Mouse (Mus musculus) forebrain, embryonic 13.5 days (tissue): ENCODE measurements around the gene Mpdu1. TPM values are rescaled to one million over a fixed set of nuclear protein-coding genes. Genes with fewer than 3 reads are reported as not detected.

ENCODE experiments used
- ATAC-seq: fragments of 200-750 bp; cut with Nextera tagmentation; 2 replicates; pipeline ENCODE4 v1.8.0; 2017
- H3K27ac ChIP-seq: fragments of 300-500 bp; sonication (generic); 2 replicates; pipeline ENCODE4 v1.5.1; 2015; ENCODE audit warnings: inconsistent platforms, mild to moderate bottlenecking, moderate library complexity
- H3K27me3 ChIP-seq: fragments of 300-500 bp; sonication (generic); 2 replicates; pipeline ENCODE4 v1.6.1; 2015; ENCODE audit warnings: mild to moderate bottlenecking, inconsistent platforms
- H3K36me3 ChIP-seq: fragments of 300-500 bp; sonication (generic); 2 replicates; pipeline ENCODE4 v1.6.1; 2015; ENCODE audit warnings: mild to moderate bottlenecking, inconsistent platforms; ENCODE audit not compliant: poor library complexity, severe bottlenecking
- H3K4me1 ChIP-seq: fragments of 300-500 bp; sonication (generic); 2 replicates; pipeline ENCODE4 v1.6.1; 2015; ENCODE audit warnings: inconsistent platforms
- H3K4me2 ChIP-seq: fragments of 300-500 bp; sonication (generic); 2 replicates; pipeline ENCODE4 v1.6.1; 2015; ENCODE audit warnings: inconsistent platforms, mild to moderate bottlenecking, moderate library complexity
- H3K4me3 ChIP-seq: fragments of 300-500 bp; sonication (generic); 2 replicates; pipeline ENCODE4 v1.5.1; 2015; ENCODE audit warnings: mild to moderate bottlenecking, inconsistent platforms
- H3K9ac ChIP-seq: fragments of 300-500 bp; sonication (generic); 2 replicates; pipeline ENCODE4 v1.6.1; 2015; ENCODE audit warnings: mild to moderate bottlenecking, inconsistent platforms
- H3K9me3 ChIP-seq: fragments of 300-500 bp; sonication (generic); replicated peaks from 2 replicates; pipeline ENCODE4 v1.6.1; 2016; ENCODE audit warnings: inconsistent platforms
- WGBS: fragments of 180-500 bp; shearing (Covaris S2); methylation state at CpG from one replicate; pipeline ENCODE4 v1.1.7; 2015; 5-methylcytosine and 5-hydroxymethylcytosine counted together
- polyA plus RNA-seq: library from polyadenylated mRNA; unstranded; fragments of >200 nt; fragmentation: Nextera tagmentation; extraction: Ambion mirVana; gene quantifications from 2 replicates; pipeline ENCODE4 v1.2.1, GENCODE M21; 2015

The Mpdu1 gene
- polyA plus RNA-seq, 1 experiment from 2014 or later = 89.4 TPM

- H3K27me3 ChIP-seq = no peaks in the 10 kb centered on the region
- H3K4me2 ChIP-seq = no peak within 1 kb of the TSS
- H3K9me3 ChIP-seq = no peaks in the 10 kb centered on the region
- 51% methylated on average over 10 of the region's 10 CpGs for WGBS
- H3K4me3 ChIP-seq = no peak within 1 kb of the TSS
- H3K27ac ChIP-seq = peak within 1 kb of the TSS; percentile 6; the same call in 1 of the 2 replicates
- H3K9ac ChIP-seq = no peak within 1 kb of the TSS; the same call in 1 of the 2 replicates
- H3K36me3 ChIP-seq = no peaks in the 10 kb centered on the region
- peaks cover 36% of the 10 kb centered on the region for H3K4me1 ChIP-seq
- no peak for ATAC-seq
Observed at GRCm38 (mm10) chr11:69685526-69686148, 23.2 kb upstream of the Mpdu1 start, which contains the start of gene Tnfsf13. Gene Tnfsf13, minus strand, starts transcription at chr11:69685784.

DNA sequence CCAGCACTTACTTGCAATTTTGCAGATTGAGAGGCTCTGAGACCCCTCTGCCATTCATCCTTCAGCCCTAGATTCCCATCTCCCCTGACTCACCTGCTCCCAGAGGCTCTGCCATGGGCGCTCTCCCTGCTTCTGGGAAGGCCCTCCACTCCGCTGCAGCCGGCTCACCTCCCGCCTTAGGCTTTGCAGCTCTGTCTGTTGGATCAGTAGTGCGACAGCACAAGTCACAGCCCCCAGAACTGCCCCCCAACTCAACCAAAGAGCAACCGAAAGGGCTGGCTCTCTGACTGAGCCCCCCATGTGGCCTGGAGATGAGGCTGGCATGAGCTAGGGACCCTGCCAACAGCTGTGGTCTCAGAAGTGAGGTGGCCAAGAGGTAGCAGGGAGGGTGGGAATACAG lies 22.5 kb upstream of the Mpdu1 start:
- Histone ChIP-seq H3K36me3 (peaks cover 6% of the 10 kb centered on the region), H3K27ac (0 out of 2 replicates have a peak overlapping the region, but pooled peaks have one; percentile 6), H3K4me3 (no peak overlapping the region), H3K4me2 (no peak overlapping the region), H3K27me3 (no peaks in the 10 kb centered on the region), H3K9me3 (no peaks in the 10 kb centered on the region), H3K9ac (no peak overlapping the region), H3K4me1 (peaks cover 44% of the 10 kb centered on the region)
- no peak for ATAC-seq
- WGBS = 81% methylated on average over 6 of the region's 6 CpGs

DNA sequence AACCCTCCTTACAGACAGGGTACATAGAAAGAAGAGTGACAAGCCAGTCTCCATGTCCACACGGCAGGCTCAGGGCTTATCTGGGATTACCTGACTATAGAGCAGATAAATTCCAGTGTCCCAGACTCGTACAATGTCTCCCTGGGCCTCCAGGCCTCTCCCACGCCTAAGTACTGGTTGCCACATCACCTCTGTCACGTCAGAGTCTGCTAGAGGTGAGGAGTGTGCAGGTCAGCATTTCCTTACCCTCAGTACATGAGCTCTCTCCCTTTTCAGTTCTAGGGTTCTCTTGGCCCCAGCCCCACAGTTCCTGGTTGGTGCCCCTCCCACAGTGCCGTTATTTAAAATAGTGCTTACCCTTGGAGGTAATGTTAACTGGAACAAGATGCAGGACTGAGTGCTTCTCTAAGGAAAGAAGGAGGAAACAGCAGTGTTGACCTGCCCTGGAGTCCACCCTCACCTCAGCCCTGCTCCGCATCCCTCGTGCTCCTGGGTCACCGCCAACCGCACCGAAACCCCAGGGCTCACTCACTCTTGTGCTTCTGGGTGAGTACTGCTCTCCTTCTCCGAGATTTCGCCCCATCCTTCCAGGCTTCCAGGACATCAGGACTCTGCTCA lies 21.8 kb upstream of the Mpdu1 start:
- H3K4me3 ChIP-seq = no peak overlapping the region
- H3K4me2 ChIP-seq = no peak overlapping the region
- no peaks in the 10 kb centered on the region for H3K27me3 ChIP-seq
- H3K9ac ChIP-seq = no peak overlapping the region
- peaks cover 12% of the 10 kb centered on the region for H3K36me3 ChIP-seq
- peaks cover 49% of the 10 kb centered on the region for H3K4me1 ChIP-seq
- no peak overlapping the region for H3K27ac ChIP-seq
- 77% methylated on average over 12 of the region's 12 CpGs for WGBS
- H3K9me3 ChIP-seq = no peaks in the 10 kb centered on the region
- no peak for ATAC-seq

- Histone ChIP-seq H3K9ac (no peak overlapping the region), H3K27ac (no peak overlapping the region), H3K4me2 (no peak overlapping the region), H3K36me3 (peaks cover 19% of the 10 kb centered on the region), H3K4me1 (peaks cover 50% of the 10 kb centered on the region), H3K4me3 (no peak overlapping the region), H3K9me3 (no peaks in the 10 kb centered on the region), H3K27me3 (no peaks in the 10 kb centered on the region)
- 85% methylated on average over 7 of the region's 7 CpGs for WGBS
- no peak for ATAC-seq
Observed at GRCm38 (mm10) chr11:69683576-69683975, 21.1 kb upstream of the Mpdu1 start.

DNA sequence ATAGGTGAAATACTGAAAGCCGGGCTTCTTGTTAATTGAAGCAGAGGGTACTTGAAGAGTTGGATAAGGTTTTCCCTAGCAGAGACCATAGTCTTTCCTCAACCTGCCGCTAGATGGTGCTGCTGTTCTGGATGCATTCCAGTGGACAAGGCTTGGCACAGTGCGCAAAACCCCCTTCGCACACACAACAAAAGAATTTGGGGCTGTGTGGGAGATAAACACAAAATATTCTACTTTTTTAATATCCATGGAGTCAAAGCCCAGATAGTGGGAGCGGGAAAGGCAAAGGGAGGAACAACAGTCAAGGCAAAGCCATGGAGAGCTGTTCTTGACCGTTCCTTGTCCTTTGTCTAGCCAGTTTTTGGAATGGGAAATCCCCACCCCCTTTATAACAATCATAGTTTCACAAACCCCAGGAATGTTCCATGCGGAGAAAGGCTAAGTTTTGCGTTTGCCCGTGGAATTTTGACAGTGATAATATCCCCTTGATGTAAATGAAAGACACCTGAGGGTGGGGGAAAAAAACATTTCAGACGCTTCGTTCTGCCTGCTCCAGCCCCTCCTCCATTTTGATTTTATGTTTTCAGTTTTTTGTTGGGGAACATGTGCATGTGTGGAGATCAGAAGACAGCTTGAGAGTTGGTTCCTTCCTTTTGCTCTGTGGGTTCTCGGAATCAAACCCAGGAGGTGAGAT lies 20.5 kb upstream of the Mpdu1 start:
- peak overlapping the region; percentile 78; the same call in 1 of the 2 replicates for H3K4me3 ChIP-seq
- H3K4me1 ChIP-seq = peaks cover 50% of the 10 kb centered on the region
- peak overlapping the region; percentile 39; the same call in 1 of the 2 replicates for H3K9ac ChIP-seq
- no peaks in the 10 kb centered on the region for H3K27me3 ChIP-seq
- H3K4me2 ChIP-seq = peak overlapping the region; percentile 97
- peaks cover 24% of the 10 kb centered on the region for H3K36me3 ChIP-seq
- no peaks in the 10 kb centered on the region for H3K9me3 ChIP-seq
- ATAC-seq = peak; percentile 44; the same call in 1 of the 2 replicates
- H3K27ac ChIP-seq = peak overlapping the region; percentile 96
- 21% methylated on average over 12 of the region's 12 CpGs for WGBS

GRCm38 (mm10) chr11:69682209-69682839 lies 19.9 kb upstream of the Mpdu1 start:
- Histone ChIP-seq H3K36me3 (peaks cover 31% of the 10 kb centered on the region), H3K4me2 (peak overlapping the region; percentile 97), H3K27me3 (no peaks in the 10 kb centered on the region), H3K4me3 (peak overlapping the region; percentile 78), H3K9ac (peak overlapping the region; percentile 76), H3K9me3 (no peaks in the 10 kb centered on the region), H3K4me1 (peaks cover 50% of the 10 kb centered on the region), H3K27ac (peak overlapping the region; percentile 96)
- 25% methylated on average over 24 of the region's 24 CpGs for WGBS
- ATAC-seq = peak; percentile 41; the same call in 1 of the 2 replicates

DNA sequence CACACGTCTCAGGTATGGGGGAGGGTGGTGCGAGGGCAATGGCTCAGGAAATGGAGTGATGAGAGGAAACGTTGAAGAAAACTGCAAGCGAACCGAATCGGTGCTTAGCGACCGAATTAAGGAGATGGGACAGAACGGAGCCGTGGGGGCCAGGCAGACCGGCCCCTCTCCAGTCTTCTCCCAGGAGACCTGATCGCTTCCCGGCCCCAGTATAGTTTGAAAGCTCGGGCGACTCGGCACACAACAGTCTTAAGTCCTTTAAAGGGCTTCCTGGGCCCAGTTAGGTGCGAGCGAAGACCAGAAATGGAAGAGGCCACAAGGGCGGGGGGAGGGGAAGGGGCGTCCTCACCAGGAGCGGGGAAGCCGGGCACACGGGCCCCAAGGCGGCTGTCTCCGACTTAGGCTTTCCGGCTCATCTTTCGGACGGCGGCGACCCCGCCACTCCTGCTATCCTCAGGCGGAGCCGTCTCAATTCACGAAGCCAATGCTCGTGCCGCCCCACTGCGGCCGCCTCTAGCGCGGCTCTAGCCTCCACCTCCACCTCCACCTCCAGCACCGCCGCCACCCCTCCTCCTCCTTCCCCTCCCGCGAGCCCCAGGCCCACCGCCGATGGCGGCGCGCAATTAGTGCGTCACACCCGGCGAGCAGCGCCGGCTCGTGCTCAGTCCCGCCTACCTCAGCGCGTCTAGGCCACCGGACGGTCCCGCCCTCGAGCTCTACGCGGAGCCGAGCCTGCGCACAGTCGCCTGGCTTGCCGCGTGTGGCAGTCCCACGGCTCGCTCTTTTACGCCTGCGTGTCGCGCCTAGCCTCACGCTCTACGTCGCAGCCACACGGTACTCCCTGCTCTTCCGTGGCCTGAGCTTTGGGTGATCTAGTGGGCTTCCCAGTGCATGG lies 19.1 kb upstream of the Mpdu1 start, which contains the start of gene Senp3:
Gene Senp3 (minus strand): TSS at position 771 of the 895 bp plus-strand sequence.
- Histone ChIP-seq H3K36me3 (peaks cover 39% of the 10 kb centered on the region), H3K27ac (peak within 1 kb of the TSS; percentile 96), H3K9me3 (no peaks in the 10 kb centered on the region), H3K4me3 (peak within 1 kb of the TSS; percentile 78), H3K27me3 (no peaks in the 10 kb centered on the region), H3K4me2 (peak within 1 kb of the TSS; percentile 97), H3K9ac (peak within 1 kb of the TSS; percentile 88), H3K4me1 (peaks cover 46% of the 10 kb centered on the region)
- peak; percentile 97 for ATAC-seq
- under 1% methylated on average over 79 of the region's 80 CpGs for WGBS

- ATAC-seq = no peak
- Histone ChIP-seq H3K4me2 (peak overlapping the region; percentile 97), H3K36me3 (peaks cover 51% of the 10 kb centered on the region), H3K27ac (no peak overlapping the region), H3K4me1 (peaks cover 33% of the 10 kb centered on the region), H3K9me3 (no peaks in the 10 kb centered on the region), H3K27me3 (no peaks in the 10 kb centered on the region), H3K4me3 (peak overlapping the region; percentile 78), H3K9ac (peak overlapping the region; percentile 88; the same call in 1 of the 2 replicates)
- 93% methylated on average over 30 of the region's 30 CpGs for WGBS
Observed at GRCm38 (mm10) chr11:69680136-69680855, 17.9 kb upstream of the Mpdu1 start.

GRCm38 (mm10) chr11:69679144-69679543 lies 16.7 kb upstream of the Mpdu1 start:
- Histone ChIP-seq H3K9me3 (no peaks in the 10 kb centered on the region), H3K4me2 (no peak overlapping the region), H3K27me3 (no peaks in the 10 kb centered on the region), H3K9ac (no peak overlapping the region), H3K27ac (no peak overlapping the region), H3K4me3 (no peak overlapping the region), H3K36me3 (peaks cover 63% of the 10 kb centered on the region), H3K4me1 (peaks cover 33% of the 10 kb centered on the region)
- WGBS = 93% methylated on average over 2 of the region's 2 CpGs
- ATAC-seq = no peak

- peak; percentile 97 for ATAC-seq
- H3K4me2 ChIP-seq = peak within 1 kb of the TSS; percentile 97
- peak within 1 kb of the TSS; percentile 100 for H3K4me3 ChIP-seq
- H3K27me3 ChIP-seq = no peaks in the 10 kb centered on the region
- WGBS = under 1% methylated on average over 36 of the region's 36 CpGs
- H3K4me1 ChIP-seq = peaks cover 31% of the 10 kb centered on the region
- H3K9me3 ChIP-seq = no peaks in the 10 kb centered on the region
- peak within 1 kb of the TSS; percentile 98 for H3K27ac ChIP-seq
- peaks cover 75% of the 10 kb centered on the region for H3K36me3 ChIP-seq
- peak within 1 kb of the TSS; percentile 100 for H3K9ac ChIP-seq
Observed at GRCm38 (mm10) chr11:69672211-69672706, 9.8 kb upstream of the Mpdu1 start, which contains the start of gene Eif4a1. Gene Eif4a1, minus strand, starts transcription at chr11:69672423.
